Mouse (Mus musculus) brain, adult 10 weeks (tissue): ENCODE results near the gene Parg. TPM values are rescaled to one million over a fixed set of nuclear protein-coding genes. Genes with fewer than 3 reads are reported as not detected.

ENCODE experiments used
- polyA plus RNA-seq: library from polyadenylated mRNA; stranded (reverse); fragments of 350-450 nt; fragmentation: Illumina TruSeq; extraction: RNeasy Lipid Tissue Mini Kit (QIAGEN cat#74804); gene quantifications from one replicate; pipeline ENCODE4 v1.2.3, GENCODE M21; 2015; ENCODE audit warnings: low read depth, low replicate concordance

Parg gene
- 24.9 TPM for polyA plus RNA-seq

GRCm38 (mm10) chr14:32201791-32202451 lies at the start of gene Parg, which contains the start of gene Timm23:
Parg (plus strand) TSS chr14:32201949.
Timm23 (minus strand) TSS chr14:32201898.

GRCm38 (mm10) chr14:32159690-32160246 lies 42.0 kb upstream of the Parg start, which contains the start of gene Ncoa4:
Ncoa4 (plus strand) TSS chr14:32159865.

GRCm38 (mm10) chr14:32321732-32322685 lies 120.3 kb downstream of the Parg start, which contains the start of gene Ogdhl:
Ogdhl (plus strand) TSS chr14:32322019.

Other genes with a start within 250 kb of the Parg start
- gene Galnt15, start 173.0 kb upstream of the Parg start, polyA plus RNA-seq = 1.7 TPM
- 24.6 TPM for gene Oxnad1, start 116.6 kb upstream of the Parg start, polyA plus RNA-seq
- 65.6 TPM for gene Dph3, start 116.2 kb upstream of the Parg start, polyA plus RNA-seq
- gene Msmb, start 59.9 kb upstream of the Parg start, polyA plus RNA-seq = not detected
- gene Ncoa4, start 42.1 kb upstream of the Parg start, polyA plus RNA-seq = 76.2 TPM
- gene Timm23, start 51 bp upstream of the Parg start, polyA plus RNA-seq = 179 TPM
- 72.2 TPM for gene Ogdhl, start 120.1 kb downstream of the Parg start, polyA plus RNA-seq
- gene 1700024G13Rik, start 186.4 kb downstream of the Parg start, polyA plus RNA-seq = 1.8 TPM